Mouse (Mus musculus): ENCODE measurements around the gene Pqlc2. TPM values are rescaled to one million over a fixed set of nuclear protein-coding genes. Genes with fewer than 3 reads are reported as not detected.

The Pqlc2 gene
- polyA plus RNA-seq, 1 experiment, result 12.2 TPM

DNA sequence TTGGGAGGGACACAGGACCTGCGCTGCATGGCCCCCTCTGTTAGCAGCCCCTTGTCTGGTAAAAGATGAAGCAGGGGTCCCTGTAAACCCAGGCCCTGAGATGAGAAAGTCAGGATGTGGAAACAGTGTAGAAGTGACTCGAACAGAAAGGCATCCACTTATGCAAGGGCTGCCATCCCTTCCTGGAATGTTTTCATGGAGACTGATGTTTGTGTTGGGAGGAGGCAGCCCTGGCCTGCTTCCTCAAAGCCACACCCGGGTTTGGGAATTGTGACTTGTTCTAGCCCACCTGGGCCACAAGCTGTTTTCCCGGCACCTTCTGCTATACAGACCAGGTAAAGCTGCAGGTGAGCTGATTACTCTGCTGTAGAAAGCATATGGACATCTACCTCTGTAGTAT lies 54.4 kb downstream of the Pqlc2 start:
- Histone ChIP-seq H3K4me3 (replicated peaks; ENCODE audit: control insufficient read depth, low read depth, low read length) (no peak overlapping the region), H3K4me1 (ENCODE audit: control insufficient read depth, insufficient read depth, low read length) (peaks cover 1% of the 10 kb centered on the region), H3K27ac (ENCODE audit: control insufficient read depth, insufficient read depth, low read depth, low read length, poor library complexity) (no peak overlapping the region)
- 84% methylated on average over 4 of the region's 4 CpGs for WGBS
- TF ChIP-seq CTCF (IDR thresholded peaks at IDR 0.05; ENCODE audit: control insufficient read depth, insufficient read depth, low read length) (no peak), POLR2A (IDR thresholded peaks at IDR 0.05; ENCODE audit: borderline replicate concordance, control insufficient read depth, low read depth, low read length) (no peak)

DNA sequence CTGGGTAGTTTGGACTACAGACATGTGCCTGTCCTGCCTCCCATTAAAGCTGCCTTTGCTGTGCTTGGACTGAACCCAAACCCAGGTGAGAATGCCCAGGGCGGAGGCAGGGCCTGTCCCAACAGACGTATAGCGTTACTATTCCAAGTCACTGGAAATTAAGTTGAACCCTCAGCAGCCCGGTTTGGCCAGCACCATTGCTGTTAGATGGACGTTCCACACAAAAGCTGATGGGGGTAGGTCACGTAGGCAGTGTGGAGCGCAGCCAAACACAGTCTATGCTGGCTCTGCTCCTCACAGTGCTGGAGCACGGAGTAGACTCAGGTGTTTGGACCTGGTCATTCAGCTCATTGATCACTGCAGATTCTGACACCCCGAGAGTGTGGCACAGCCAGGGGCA lies 57.3 kb downstream of the Pqlc2 start:
- H3K27ac ChIP-seq (ENCODE audit: control insufficient read depth, insufficient read depth, low read depth, low read length, poor library complexity), result no peak overlapping the region
- no peak overlapping the region for H3K4me3 ChIP-seq (replicated peaks; ENCODE audit: control insufficient read depth, low read depth, low read length)
- WGBS, result 90% methylated on average over 9 of the region's 9 CpGs
- TF ChIP-seq CTCF (IDR thresholded peaks at IDR 0.05; ENCODE audit: control insufficient read depth, insufficient read depth, low read length) (no peak), POLR2A (IDR thresholded peaks at IDR 0.05; ENCODE audit: borderline replicate concordance, control insufficient read depth, low read depth, low read length) (no peak)
- peaks cover 2% of the 10 kb centered on the region; the same call in 1 of the 2 replicates for H3K4me1 ChIP-seq (ENCODE audit: control insufficient read depth, insufficient read depth, low read length)

DNA sequence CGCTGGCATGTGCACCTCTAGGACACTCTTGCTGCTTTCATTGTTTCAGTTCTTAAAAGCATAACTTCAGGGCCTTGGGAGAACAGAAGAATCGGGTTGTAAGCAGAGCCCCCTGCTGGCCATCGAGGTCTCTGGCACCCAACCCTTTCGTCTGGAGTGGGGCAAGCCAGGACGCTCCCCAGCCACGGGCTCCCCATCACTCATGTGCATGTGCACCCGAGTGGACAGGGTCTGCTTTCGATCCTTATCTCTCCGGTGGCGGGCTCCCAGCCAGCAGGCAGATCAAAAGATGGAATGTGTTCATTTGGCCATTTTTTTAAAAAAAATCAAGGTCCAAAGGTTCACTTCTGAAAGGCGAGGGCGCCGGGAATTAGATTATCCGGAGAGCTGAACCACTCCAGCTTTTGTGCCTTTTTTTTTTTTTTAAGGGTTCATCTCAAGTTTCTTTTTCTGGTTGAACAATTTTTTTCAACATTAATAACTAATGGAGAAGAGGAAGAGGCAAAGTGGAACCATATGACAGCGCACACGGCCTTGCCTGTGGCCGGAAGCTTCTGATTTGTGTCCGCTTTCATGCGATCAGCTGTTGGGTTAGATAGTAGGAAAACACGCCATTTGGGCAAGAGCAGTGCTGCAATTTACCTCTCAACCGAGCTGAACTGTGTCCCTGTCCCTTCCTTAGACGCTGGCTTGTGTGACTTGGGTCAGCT lies 58.3 kb downstream of the Pqlc2 start:
- Histone ChIP-seq H3K27ac (ENCODE audit: control insufficient read depth, insufficient read depth, low read depth, low read length, poor library complexity) (no peak overlapping the region), H3K4me3 (replicated peaks; ENCODE audit: control insufficient read depth, low read depth, low read length) (no peak overlapping the region), H3K4me1 (ENCODE audit: control insufficient read depth, insufficient read depth, low read length) (peaks cover 2% of the 10 kb centered on the region; the same call in 1 of the 2 replicates)
- WGBS, result 49% methylated on average over 22 of the region's 22 CpGs
- peak; percentile 72 for TF ChIP-seq CTCF (IDR thresholded peaks at IDR 0.05; ENCODE audit: control insufficient read depth, insufficient read depth, low read length)
- TF ChIP-seq POLR2A (IDR thresholded peaks at IDR 0.05; ENCODE audit: borderline replicate concordance, control insufficient read depth, low read depth, low read length), result no peak

DNA sequence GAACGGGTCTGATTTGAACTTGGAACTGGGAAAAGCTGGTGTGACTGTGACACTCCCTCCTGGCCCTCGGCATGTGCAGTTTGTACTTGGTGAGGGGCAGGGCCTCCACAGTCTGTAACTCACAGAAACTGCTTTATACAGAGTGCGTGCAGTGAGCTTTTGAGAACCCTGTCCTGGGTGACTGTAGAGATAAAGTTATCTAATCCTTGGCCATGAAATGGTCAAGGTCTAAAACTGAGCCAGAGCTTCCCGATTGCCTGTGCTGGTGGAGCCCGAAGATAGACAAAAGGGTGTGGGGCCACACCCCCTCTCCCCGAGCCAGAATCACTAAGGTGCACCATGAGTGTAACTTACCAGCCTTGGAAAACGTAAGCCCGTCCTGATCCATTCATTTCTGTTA lies 59.6 kb downstream of the Pqlc2 start:
- TF ChIP-seq POLR2A (IDR thresholded peaks at IDR 0.05; ENCODE audit: borderline replicate concordance, control insufficient read depth, low read depth, low read length) (no peak), CTCF (IDR thresholded peaks at IDR 0.05; ENCODE audit: control insufficient read depth, insufficient read depth, low read length) (no peak)
- Histone ChIP-seq H3K27ac (ENCODE audit: control insufficient read depth, insufficient read depth, low read depth, low read length, poor library complexity) (no peak overlapping the region), H3K4me3 (replicated peaks; ENCODE audit: control insufficient read depth, low read depth, low read length) (no peak overlapping the region), H3K4me1 (ENCODE audit: control insufficient read depth, insufficient read depth, low read length) (peaks cover 2% of the 10 kb centered on the region; the same call in 1 of the 2 replicates)
- WGBS, result 63% methylated on average over 8 of the region's 8 CpGs

DNA sequence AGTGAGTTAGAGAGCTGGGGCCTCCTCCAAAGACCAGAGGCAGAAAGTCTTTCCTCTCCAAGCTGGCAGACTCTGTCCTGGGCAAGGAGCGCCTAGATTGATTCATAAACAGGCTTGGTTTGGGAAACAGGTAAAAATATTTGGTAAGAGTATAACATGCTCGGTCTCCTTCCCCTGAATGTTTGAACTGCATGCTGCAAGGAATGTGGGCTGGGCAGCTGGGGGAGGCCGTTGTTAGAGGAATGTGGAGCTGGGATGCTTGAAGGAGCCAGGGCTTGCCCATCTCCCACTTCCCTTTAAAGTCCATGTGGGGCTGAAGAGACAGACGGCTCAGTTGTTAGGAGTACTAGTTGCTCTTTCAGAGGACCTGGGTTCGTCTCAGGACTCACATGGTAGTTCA lies 60.5 kb downstream of the Pqlc2 start:
- TF ChIP-seq POLR2A (IDR thresholded peaks at IDR 0.05; ENCODE audit: borderline replicate concordance, control insufficient read depth, low read depth, low read length) (no peak), CTCF (IDR thresholded peaks at IDR 0.05; ENCODE audit: control insufficient read depth, insufficient read depth, low read length) (no peak)
- no peak overlapping the region for H3K4me3 ChIP-seq (replicated peaks; ENCODE audit: control insufficient read depth, low read depth, low read length)
- no peak overlapping the region for H3K27ac ChIP-seq (ENCODE audit: control insufficient read depth, insufficient read depth, low read depth, low read length, poor library complexity)
- peaks cover 2% of the 10 kb centered on the region; the same call in 1 of the 2 replicates for H3K4me1 ChIP-seq (ENCODE audit: control insufficient read depth, insufficient read depth, low read length)
- WGBS, result 70% methylated on average over 5 of the region's 5 CpGs

DNA sequence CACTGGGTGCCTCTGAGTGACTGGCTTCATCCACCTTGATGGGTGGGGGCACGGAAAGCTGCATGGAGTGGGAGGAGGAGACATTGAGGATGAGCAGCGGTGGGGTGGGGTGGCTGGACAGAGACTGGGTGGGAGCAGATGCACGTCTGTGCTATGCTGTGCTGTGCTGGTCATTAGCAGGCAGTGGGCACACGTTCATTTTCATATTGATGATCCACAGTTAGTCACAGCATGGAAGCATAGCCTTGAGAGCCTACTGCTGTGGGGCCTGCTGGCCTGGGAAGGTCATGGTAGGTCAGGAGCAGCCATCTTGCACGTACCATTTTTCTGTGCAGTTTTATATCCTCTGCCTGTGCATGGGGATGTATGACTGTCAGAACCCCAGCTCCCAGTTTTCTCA lies 61.8 kb downstream of the Pqlc2 start:
- WGBS, result 80% methylated on average over 5 of the region's 5 CpGs
- TF ChIP-seq POLR2A (IDR thresholded peaks at IDR 0.05; ENCODE audit: borderline replicate concordance, control insufficient read depth, low read depth, low read length) (no peak), CTCF (IDR thresholded peaks at IDR 0.05; ENCODE audit: control insufficient read depth, insufficient read depth, low read length) (no peak)
- peaks cover 2% of the 10 kb centered on the region; the same call in 1 of the 2 replicates for H3K4me1 ChIP-seq (ENCODE audit: control insufficient read depth, insufficient read depth, low read length)
- H3K4me3 ChIP-seq (replicated peaks; ENCODE audit: control insufficient read depth, low read depth, low read length), result no peak overlapping the region
- no peak overlapping the region for H3K27ac ChIP-seq (ENCODE audit: control insufficient read depth, insufficient read depth, low read depth, low read length, poor library complexity)

DNA sequence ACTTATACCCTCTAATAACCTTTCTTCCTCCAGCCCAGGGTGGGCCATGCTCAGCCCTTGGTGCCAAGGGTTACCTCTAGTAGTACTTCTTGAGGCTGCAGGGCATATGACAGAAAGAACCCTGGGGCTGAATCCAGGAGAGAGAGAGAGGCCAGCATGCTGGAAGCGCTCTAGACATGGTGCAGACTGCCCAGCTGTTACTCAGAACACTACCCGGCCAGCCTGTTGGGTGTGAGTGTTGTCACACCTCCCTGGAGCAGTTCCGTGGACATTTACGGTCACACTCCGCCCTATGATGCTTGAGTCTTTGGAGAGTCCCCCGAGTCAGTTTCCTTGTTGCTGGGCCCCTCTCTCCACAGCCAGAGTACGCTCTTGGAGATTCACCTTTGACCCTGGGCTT lies 62.5 kb downstream of the Pqlc2 start:
- 84% methylated on average over 7 of the region's 7 CpGs for WGBS

DNA sequence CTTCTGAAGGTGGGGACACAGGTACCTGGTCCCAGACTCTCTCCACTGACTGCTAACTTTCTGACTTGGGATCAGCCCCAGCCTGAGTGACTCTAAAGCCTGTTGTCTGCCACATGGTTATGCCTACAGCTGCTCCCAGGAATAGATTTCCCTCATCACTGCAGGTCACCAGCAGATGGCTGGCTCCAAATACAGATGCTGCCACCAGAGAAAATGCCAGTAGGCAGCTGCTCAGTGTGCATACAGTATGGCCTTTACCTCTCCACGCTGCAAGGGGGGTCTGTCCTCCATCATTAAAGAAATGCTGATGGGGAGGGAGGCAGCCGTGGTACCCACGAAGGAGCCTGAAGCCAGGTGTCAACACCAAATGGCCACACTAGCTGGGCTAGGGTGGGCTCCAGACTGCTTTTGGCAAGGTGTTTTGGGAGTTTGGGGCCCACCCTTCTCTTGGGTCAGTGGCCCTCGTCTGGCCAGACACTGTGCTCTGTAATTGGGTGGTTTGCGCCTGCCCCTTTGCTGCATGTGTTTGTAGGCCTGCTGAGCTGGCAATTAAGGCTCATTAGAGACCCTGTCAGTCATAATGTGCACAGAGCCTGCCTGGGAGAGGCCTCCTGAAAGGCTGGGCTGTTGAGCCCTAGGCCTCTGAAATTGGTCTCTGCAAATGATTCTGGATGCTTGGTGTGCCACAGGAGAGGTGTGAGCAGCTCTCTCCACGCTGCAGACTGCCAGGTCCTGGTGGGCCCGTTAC lies 64.2 kb downstream of the Pqlc2 start:
- WGBS, result 88% methylated on average over 7 of the region's 7 CpGs

More for the DNA sequence above, 62.5 kb downstream of the Pqlc2 start:
- TF ChIP-seq CTCF (IDR thresholded peaks at IDR 0.05; ENCODE audit: control insufficient read depth, insufficient read depth, low read length) (no peak), POLR2A (IDR thresholded peaks at IDR 0.05; ENCODE audit: borderline replicate concordance, control insufficient read depth, low read depth, low read length) (no peak)
- Histone ChIP-seq H3K4me1 (ENCODE audit: control insufficient read depth, insufficient read depth, low read length) (peaks cover 2% of the 10 kb centered on the region; the same call in 1 of the 2 replicates), H3K27ac (ENCODE audit: control insufficient read depth, insufficient read depth, low read depth, low read length, poor library complexity) (no peak overlapping the region), H3K4me3 (replicated peaks; ENCODE audit: control insufficient read depth, low read depth, low read length) (no peak overlapping the region)

More for the DNA sequence above, 64.2 kb downstream of the Pqlc2 start:
- Histone ChIP-seq H3K27ac (ENCODE audit: control insufficient read depth, insufficient read depth, low read depth, low read length, poor library complexity) (no peak overlapping the region), H3K4me3 (replicated peaks; ENCODE audit: control insufficient read depth, low read depth, low read length) (no peak overlapping the region), H3K4me1 (ENCODE audit: control insufficient read depth, insufficient read depth, low read length) (peaks cover 3% of the 10 kb centered on the region)
- TF ChIP-seq POLR2A (IDR thresholded peaks at IDR 0.05; ENCODE audit: borderline replicate concordance, control insufficient read depth, low read depth, low read length) (no peak), CTCF (IDR thresholded peaks at IDR 0.05; ENCODE audit: control insufficient read depth, insufficient read depth, low read length) (no peak)
